Mouse (Mus musculus) naive thymus-derived CD4-positive, alpha-beta T cell, adult 5 months (primary cell): ENCODE results near the gene 1700122O11Rik. TPM values are rescaled to one million over a fixed set of nuclear protein-coding genes. Genes with fewer than 3 reads are reported as not detected.

Experiments used
- polyA plus RNA-seq: library from polyadenylated mRNA; unstranded; fragments of 100-300 nt; shearing (Covaris generic); gene quantifications from one replicate; pipeline ENCODE4 v1.2.1, GENCODE M21; 2017

1700122O11Rik gene
- polyA plus RNA-seq: not detected

GRCm38 (mm10) chr17:48038193-48038592 is at the start of gene 1700122O11Rik:
TSS of gene 1700122O11Rik (minus strand) at chr17:48038293.

Other genes with a start within 250 kb of the 1700122O11Rik start
- not detected for gene Mdfi, start 203.6 kb downstream of the 1700122O11Rik start, polyA plus RNA-seq
- 17.7 TPM for gene Foxp4, start 113.6 kb downstream of the 1700122O11Rik start, polyA plus RNA-seq
- not detected for gene 1700067P10Rik, start 51.0 kb upstream of the 1700122O11Rik start, polyA plus RNA-seq
- gene 9830107B12Rik, start 108.0 kb upstream of the 1700122O11Rik start, polyA plus RNA-seq: not detected
- gene A530064D06Rik, start 129.0 kb upstream of the 1700122O11Rik start, polyA plus RNA-seq: not detected
- not detected for gene Trem1, start 194.5 kb upstream of the 1700122O11Rik start, polyA plus RNA-seq
- not detected for gene Trem3, start 209.5 kb upstream of the 1700122O11Rik start, polyA plus RNA-seq
- gene Treml4, start 226.0 kb upstream of the 1700122O11Rik start, polyA plus RNA-seq: not detected